Mouse (Mus musculus): ENCODE results near the gene Il17re.

The Il17re gene

GRCm38 (mm10) chr6:113444207-113444965 is 13.9 kb upstream of the Il17re start:
- DNase-seq, result no peak

DNA sequence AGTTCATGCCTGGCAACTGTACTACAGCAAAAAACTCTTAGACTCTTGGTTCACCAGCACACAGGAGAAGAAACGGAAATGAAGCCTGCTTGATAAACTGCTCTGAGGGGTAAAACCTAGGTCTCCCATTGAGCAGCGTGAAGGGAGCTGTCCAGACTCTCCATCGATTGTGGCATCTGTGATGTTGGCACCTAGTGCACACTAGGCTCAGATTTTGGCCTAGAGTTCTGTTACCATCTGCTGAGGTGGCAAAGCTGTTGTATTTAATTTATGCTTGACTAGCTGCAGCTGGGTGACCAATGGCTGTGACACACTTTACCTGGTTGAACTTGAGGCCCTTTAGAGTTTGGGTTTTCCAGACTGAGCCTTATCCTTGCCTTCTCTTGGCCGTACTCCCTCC is 10.6 kb upstream of the Il17re start:
- DNase-seq, result no peak

DNA sequence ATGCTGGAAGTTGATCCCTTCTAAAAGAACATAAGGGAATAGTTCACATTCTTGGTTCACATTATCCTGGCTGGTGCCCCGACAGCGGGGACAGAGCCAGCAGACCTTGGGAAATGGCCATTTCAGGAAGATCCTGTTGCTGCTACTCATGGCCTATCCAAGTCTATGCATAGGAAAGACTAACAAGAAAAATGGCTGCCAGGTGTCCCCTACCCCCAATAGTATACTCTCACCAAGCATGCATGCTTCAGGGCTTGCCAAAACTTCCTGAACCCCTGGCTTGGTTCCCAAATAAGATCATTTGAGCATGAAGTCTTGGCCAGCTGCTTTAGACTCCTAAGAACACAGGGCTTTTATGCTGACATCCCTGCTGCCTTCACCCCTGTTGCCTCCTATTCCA is 6.4 kb upstream of the Il17re start:
- DNase-seq, result no peak

- DNase-seq, result peak; percentile 29
Observed at GRCm38 (mm10) chr6:113455007-113455406, 3.3 kb upstream of the Il17re start.

GRCm38 (mm10) chr6:113458635-113459034 is 351 bp downstream of the Il17re start:
- peak; percentile 36 for DNase-seq

DNA sequence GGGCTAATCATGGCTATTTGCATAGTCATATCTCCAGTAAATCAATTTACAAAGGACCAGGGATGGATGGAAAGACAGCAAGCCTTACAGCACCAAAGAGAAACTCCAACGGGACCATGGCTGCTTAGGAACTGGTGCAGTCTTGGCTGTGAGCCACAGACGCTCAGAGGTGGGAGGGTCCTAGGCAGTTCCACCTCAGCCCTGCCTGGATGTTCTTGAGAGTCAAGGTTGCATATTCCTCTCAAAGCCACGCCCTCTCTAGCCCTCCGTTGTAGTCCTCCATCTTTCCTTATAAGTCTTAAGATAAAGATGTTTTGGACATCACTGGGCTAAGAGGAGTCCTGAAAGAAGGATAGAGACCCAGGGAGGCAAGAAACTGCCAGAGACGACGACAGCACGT is 5.8 kb downstream of the Il17re start:
- DNase-seq, result no peak

DNA sequence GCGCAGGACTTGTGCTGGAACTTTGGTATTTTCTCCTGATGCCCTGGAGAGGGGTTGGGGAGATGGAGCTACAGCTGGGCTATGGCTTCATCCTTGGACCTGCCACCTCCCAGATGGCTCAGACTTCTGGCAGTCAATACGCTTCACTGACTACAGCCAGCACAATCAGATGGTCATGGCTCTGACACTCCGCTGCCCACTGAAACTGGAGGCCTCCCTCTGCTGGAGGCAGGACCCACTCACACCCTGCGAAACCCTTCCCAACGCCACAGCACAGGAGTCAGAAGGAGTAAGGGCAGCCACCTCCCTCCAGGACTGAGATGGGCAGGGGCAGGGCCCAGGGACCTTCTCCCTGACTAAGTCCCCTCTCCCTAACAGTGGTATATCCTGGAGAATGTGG is 7.3 kb downstream of the Il17re start:
- DNase-seq, result no peak

- no peak for DNase-seq
Observed at GRCm38 (mm10) chr6:113468512-113468911, 10.2 kb downstream of the Il17re start.

- peak; percentile 86 for DNase-seq
Observed at GRCm38 (mm10) chr6:113469021-113469420, 10.7 kb downstream of the Il17re start.

- peak; percentile 72 for DNase-seq
Observed at GRCm38 (mm10) chr6:113469432-113469831, 11.1 kb downstream of the Il17re start.

DNA sequence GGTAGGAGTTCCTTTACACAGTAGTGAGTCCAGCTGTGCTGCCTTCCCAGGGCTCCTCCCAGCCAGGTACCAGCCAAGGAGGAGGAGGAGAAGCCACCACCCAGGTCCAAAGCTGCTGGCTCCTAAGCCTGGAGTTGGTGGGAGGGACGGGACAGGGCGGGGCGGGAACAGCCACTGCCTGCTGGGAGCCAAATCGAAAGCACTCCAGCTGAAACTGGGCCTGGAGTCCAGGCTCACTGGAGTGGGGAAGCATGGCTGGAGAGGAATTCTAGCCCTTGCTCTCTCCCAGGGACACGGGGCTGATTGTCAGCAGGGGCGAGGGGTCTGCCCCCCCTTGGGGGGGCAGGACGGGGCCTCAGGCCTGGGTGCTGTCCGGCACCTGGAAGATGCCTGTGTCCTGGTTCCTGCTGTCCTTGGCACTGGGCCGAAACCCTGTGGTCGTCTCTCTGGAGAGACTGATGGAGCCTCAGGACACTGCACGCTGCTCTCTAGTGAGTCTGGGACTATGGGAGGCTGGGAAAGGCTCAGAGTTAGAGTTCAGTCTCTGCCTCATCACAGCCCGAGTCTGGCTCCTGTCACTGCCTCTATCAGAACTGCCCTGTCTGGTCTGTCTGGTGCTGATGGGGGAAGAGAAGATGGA is 13.1 kb downstream of the Il17re start, which contains the start of gene Il17rc:
Gene Il17rc, plus strand, starts transcription at position 131 of the 640 bp plus-strand sequence.
- DNase-seq, result no peak

GRCm38 (mm10) chr6:113472061-113472460 is 13.8 kb downstream of the Il17re start:
- DNase-seq, result no peak

DNA sequence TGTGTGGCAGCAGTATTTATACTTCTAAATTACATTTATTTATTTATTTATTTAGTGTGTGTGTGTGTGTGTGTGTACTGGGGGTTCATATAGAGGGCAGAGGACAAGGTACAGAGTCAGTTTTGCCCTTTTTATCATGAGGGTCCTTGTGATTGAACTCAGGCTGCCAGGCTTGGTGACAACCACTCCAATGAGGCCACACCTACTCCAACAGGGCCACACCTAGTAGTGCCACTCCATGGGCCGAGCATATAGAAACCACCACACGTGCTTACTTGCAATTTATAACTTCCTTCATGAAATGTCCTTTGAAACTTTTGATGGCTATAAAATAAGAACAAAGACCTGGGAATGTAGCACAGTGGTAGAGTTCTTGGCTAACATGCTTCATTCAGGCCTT is 15.0 kb downstream of the Il17re start:
- DNase-seq, result no peak

DNA sequence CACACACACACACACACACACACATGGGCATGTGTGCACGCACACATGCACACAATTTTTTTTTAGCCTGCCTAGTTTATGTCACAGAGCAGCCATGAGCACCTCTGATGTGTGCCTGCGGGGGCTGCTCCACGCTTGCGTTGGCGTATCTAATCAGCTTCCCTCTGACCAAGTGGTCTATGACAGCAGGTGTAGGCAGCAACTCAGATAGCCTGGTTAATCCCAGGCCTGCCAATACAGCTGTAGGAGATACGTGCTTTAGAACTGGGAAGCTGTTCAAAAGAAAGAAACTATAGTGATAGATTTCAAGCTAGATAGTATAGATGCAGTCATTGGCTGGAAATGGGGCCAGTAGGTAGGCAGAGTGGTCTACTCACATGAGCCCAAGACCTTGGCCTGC is 15.4 kb downstream of the Il17re start:
- no peak for DNase-seq

DNA sequence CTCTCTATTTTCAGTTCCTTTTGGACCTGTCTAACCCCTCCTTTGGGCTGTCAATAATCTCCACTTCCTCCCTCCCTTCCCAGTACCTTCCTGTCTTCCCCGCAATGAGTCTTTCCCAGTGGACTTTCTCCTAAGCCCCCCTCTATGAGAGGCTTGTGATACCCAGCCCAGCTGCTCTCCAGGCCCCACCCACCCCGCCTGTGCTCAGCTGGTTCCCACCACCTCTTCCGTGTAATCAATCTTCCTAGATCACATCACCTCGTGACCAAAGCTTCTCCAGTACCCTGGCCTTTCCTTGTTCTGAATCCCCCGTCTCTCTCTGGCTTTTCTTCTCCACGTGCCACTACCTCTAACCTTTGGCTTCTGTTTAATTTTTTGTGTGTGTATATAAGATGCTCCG is 19.1 kb downstream of the Il17re start:
- DNase-seq, result no peak

DNA sequence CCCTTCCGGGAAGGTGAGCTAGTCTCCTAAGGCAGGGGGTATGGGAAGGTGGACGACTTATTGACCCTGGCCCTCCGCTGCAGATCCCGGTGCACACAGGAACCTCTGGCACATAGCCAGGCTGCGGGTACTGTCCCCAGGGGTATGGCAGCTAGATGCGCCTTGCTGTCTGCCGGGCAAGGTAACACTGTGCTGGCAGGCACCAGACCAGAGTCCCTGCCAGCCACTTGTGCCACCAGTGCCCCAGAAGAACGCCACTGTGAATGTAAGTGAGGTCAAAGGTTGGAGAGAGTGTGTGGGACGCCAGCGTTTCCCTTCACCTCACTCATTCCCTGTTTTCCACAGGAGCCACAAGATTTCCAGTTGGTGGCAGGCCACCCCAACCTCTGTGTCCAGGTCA is 20.6 kb downstream of the Il17re start:
- no peak for DNase-seq

GRCm38 (mm10) chr6:113480555-113481373 is 22.5 kb downstream of the Il17re start:
- DNase-seq, result no peak

DNA sequence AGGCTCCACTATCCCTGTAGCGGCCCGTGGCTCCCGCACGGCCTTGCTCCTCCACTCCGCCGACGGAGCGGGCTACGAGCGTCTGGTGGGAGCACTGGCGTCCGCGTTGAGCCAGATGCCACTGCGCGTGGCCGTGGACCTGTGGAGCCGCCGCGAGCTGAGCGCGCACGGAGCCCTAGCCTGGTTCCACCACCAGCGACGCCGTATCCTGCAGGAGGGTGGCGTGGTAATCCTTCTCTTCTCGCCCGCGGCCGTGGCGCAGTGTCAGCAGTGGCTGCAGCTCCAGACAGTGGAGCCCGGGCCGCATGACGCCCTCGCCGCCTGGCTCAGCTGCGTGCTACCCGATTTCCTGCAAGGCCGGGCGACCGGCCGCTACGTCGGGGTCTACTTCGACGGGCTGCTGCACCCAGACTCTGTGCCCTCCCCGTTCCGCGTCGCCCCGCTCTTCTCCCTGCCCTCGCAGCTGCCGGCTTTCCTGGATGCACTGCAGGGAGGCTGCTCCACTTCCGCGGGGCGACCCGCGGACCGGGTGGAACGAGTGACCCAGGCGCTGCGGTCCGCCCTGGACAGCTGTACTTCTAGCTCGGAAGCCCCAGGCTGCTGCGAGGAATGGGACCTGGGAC is 24.3 kb downstream of the Il17re start:
- peak; percentile 39 for DNase-seq

DNA sequence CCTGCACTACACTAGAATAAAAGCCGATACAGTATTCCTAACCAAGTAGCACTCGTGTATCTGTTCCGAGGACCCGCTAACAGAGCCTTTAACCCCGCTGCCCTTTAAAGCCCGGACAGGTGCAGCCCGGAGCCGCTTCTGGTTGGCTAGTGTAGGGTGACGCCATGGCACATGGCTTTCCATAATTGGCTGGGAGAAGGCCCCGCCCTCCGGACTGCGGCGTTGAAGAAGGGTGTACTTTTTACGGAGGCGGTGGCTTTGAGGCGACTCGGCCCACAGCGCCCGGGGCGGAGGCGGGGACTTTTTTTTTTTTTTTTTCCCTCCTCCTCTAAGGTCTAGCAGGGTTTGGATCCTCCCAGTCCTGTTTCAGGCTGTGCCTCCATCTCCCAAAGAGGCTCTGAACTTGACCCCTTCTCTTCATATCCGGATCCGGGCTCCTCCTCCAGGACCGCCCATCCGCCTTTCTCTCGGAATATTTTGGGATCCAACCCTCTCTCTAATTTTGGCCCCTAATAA is 24.9 kb downstream of the Il17re start, which contains the start of gene Creld1:
Gene Creld1, plus strand, starts transcription at position 198 of the 516 bp plus-strand sequence.
- DNase-seq, result peak; percentile 91

GRCm38 (mm10) chr6:113483729-113484128 is 25.4 kb downstream of the Il17re start:
- DNase-seq, result no peak

- DNase-seq, result peak; percentile 33
Observed at GRCm38 (mm10) chr6:113487125-113487576, 28.9 kb downstream of the Il17re start.

- DNase-seq, result no peak
Observed at GRCm38 (mm10) chr6:113489410-113489809, 31.1 kb downstream of the Il17re start.

Measured in thymus, postnatal 25 days (tissue).